Mouse (Mus musculus): ENCODE results near the gene Nxnl1. TPM values are rescaled to one million over a fixed set of nuclear protein-coding genes. Genes with fewer than 3 reads are reported as not detected.
"Not testable (repeated sequence)": the region's sequence is repeated elsewhere in the genome, so short reads cannot be mapped to it uniquely, and the experiment has no call there.

Gene Nxnl1
- polyA plus RNA-seq, 1 experiment: 0.04 TPM

GRCm38 (mm10) chr8:71554644-71555043, 11.8 kb downstream of the Nxnl1 start:
- DNase-seq (ENCODE audit: low spot score): no peak

GRCm38 (mm10) chr8:71554001-71554400, 12.4 kb downstream of the Nxnl1 start:
- DNase-seq (ENCODE audit: low spot score): no peak

GRCm38 (mm10) chr8:71552770-71553169, 13.6 kb downstream of the Nxnl1 start:
- no peak for DNase-seq (ENCODE audit: low spot score)

GRCm38 (mm10) chr8:71550754-71551153, 15.6 kb downstream of the Nxnl1 start:
- DNase-seq (ENCODE audit: low spot score): no peak

- no peak for DNase-seq (ENCODE audit: low spot score)
These were observed 18.8 kb downstream of the Nxnl1 start for GRCm38 (mm10) chr8:71547590-71547989.

GRCm38 (mm10) chr8:71545053-71545452, 21.3 kb downstream of the Nxnl1 start:
- no peak for DNase-seq (ENCODE audit: low spot score)

- no peak for DNase-seq (ENCODE audit: low spot score)
These were observed 22.6 kb downstream of the Nxnl1 start for GRCm38 (mm10) chr8:71543755-71544154.

- peak; percentile 73 for DNase-seq (ENCODE audit: low spot score)
These were observed 23.6 kb downstream of the Nxnl1 start, which contains the start of gene Mvb12a for GRCm38 (mm10) chr8:71542632-71543343. TSS of gene Mvb12a (plus strand) at chr8:71542922.

- DNase-seq (ENCODE audit: low spot score): peak; percentile 57
These were observed 29.2 kb downstream of the Nxnl1 start, which contains the start of gene Bst2 for GRCm38 (mm10) chr8:71537028-71537867. TSS of gene Bst2 (minus strand) at chr8:71537456.

GRCm38 (mm10) chr8:71535663-71536062, 30.7 kb downstream of the Nxnl1 start:
- no peak for DNase-seq (ENCODE audit: low spot score)

GRCm38 (mm10) chr8:71534263-71534810, 32.1 kb downstream of the Nxnl1 start:
- DNase-seq (ENCODE audit: low spot score): no peak

- DNase-seq (ENCODE audit: low spot score): not testable (repeated sequence)
These were observed 35.5 kb downstream of the Nxnl1 start for GRCm38 (mm10) chr8:71530735-71531467.

GRCm38 (mm10) chr8:71528362-71529073, 37.9 kb downstream of the Nxnl1 start:
- DNase-seq (ENCODE audit: low spot score): no peak

- no peak for DNase-seq (ENCODE audit: low spot score)
These were observed 39.1 kb downstream of the Nxnl1 start for GRCm38 (mm10) chr8:71527162-71527870.

GRCm38 (mm10) chr8:71526272-71526671, 40.1 kb downstream of the Nxnl1 start:
- no peak for DNase-seq (ENCODE audit: low spot score)

- no peak for DNase-seq (ENCODE audit: low spot score)
These were observed 41.0 kb downstream of the Nxnl1 start, which contains the start of gene Ccdc194 for GRCm38 (mm10) chr8:71525226-71526050. TSS of gene Ccdc194 (minus strand) at chr8:71525711.

- DNase-seq (ENCODE audit: low spot score): peak; percentile 91
These were observed 44.8 kb downstream of the Nxnl1 start for GRCm38 (mm10) chr8:71521634-71522033.

- DNase-seq (ENCODE audit: low spot score): not testable (repeated sequence)
These were observed 47.2 kb downstream of the Nxnl1 start for GRCm38 (mm10) chr8:71519037-71519825.

- no peak for DNase-seq (ENCODE audit: low spot score)
These were observed 49.6 kb downstream of the Nxnl1 start for GRCm38 (mm10) chr8:71516786-71517185.
